Mouse (Mus musculus) bone marrow macrophage, adult 2 months (primary cell): ENCODE measurements at regions not wholly inside any gene's neighbourhood (a gene's known extent, or its start where the extent isn't known, plus 50 kb on each side); places are given as distances from the start of the nearest gene placed in this dataset.

ENCODE experiments used
- CTCF ChIP-seq: IDR thresholded peaks from 2 replicates; pipeline ENCODE4 v1.5.1; 2012; ENCODE audit warnings: low read depth, mild to moderate bottlenecking, low read length, moderate library complexity
- POLR2A ChIP-seq: IDR thresholded peaks from 2 replicates; pipeline ENCODE4 v1.6.1; 2012; ENCODE audit warnings: mild to moderate bottlenecking, low read depth, low read length, borderline replicate concordance

- TF ChIP-seq CTCF (no peak), POLR2A (no peak)
Observed at GRCm38 (mm10) chr13:44118846-44119245, 334.3 kb downstream of the Cd83 start.
